8 mouse cellular contexts compared by ENCODE assay signal in genomic region chr4:88738480-88738879, GRCm38 (mm10). TPM values are rescaled to one million over a fixed set of nuclear protein-coding genes. Genes with fewer than 3 reads are reported as not detected.
DNase-seq lines count a peak whose midpoint lies in the region; ATAC-seq and TF ChIP-seq lines count a peak whose summit lies in the region.

No protein-coding gene starts in this region.

- peak; percentile 65 for DNase-seq in gastrocnemius, adult 18-20 months (ENCODE audit: low spot score)
- no peak for DNase-seq in gastrocnemius, postnatal 25 days
- peak; percentile 80 for DNase-seq in CD4-positive helper T cell, adult 2 months (ENCODE audit: low read depth, low spot score)
- peak; percentile 43 to 52 for DNase-seq in adrenal gland, postnatal 4 days (ENCODE audit: low spot score in 2 of 2)
- peak; percentile 84 for DNase-seq in lung, postnatal 36 days
- DNase-seq in spleen, adult 2 months (ENCODE audit: low read depth in 1 of 2, low spot score in 2 of 2) = peak; percentile 40 to 62

- whole genome bisulfite sequencing in forebrain, embryonic 12.5 days = 0% methylated on average over 2 of the region's 2 CpGs
- WGBS in kidney, embryonic 14.5 days = 0% methylated on average over 2 of the region's 2 CpGs
- WGBS in spleen, adult 2 months = 1% methylated on average over 2 of the region's 2 CpGs

- 0 out of 2 replicates have a peak, but pooled peaks have one; percentile 17 for ATAC-seq in forebrain, embryonic 12.5 days (ENCODE audit: low FRiP score)
- 0 out of 2 replicates have a peak, but pooled peaks have one; percentile 43 for ATAC-seq in kidney, embryonic 14.5 days (ENCODE audit: low FRiP score, low TSS enrichment)

- TF ChIP-seq POLR2A in spleen, adult 2 months (IDR thresholded peaks at IDR 0.05; ENCODE audit: low read depth, low read length) = no peak

- H3K4me3 ChIP-seq in forebrain, embryonic 12.5 days (replicated peaks) = no peak overlapping the region
- no peak overlapping the region for H3K4me3 ChIP-seq in kidney, embryonic 14.5 days (ENCODE audit: low read length)
- no peak overlapping the region for H3K4me3 ChIP-seq in spleen, adult 2 months (ENCODE audit: extremely low read depth, insufficient read depth, insufficient read length)

- H3K9ac ChIP-seq in forebrain, embryonic 12.5 days = no peak overlapping the region
- H3K9ac ChIP-seq in kidney, embryonic 14.5 days (ENCODE audit: low read depth, low read length) = no peak overlapping the region

- no peaks in the 10 kb centered on the region for H3K27me3 ChIP-seq in forebrain, embryonic 12.5 days
- no peaks in the 10 kb centered on the region for H3K27me3 ChIP-seq in kidney, embryonic 14.5 days (ENCODE audit: control insufficient read depth, insufficient read depth, low read length)
- no peaks in the 10 kb centered on the region for H3K27me3 ChIP-seq in spleen, adult 2 months (ENCODE audit: control insufficient read depth, insufficient read depth, low read length)

- no peak overlapping the region for H3K4me2 ChIP-seq in forebrain, embryonic 12.5 days
- H3K4me2 ChIP-seq in kidney, embryonic 14.5 days (replicated peaks; ENCODE audit: low read depth, low read length) = no peak overlapping the region

- H3K36me3 ChIP-seq in forebrain, embryonic 12.5 days (replicated peaks) = no peaks in the 10 kb centered on the region
- no peaks in the 10 kb centered on the region for H3K36me3 ChIP-seq in kidney, embryonic 14.5 days (ENCODE audit: control insufficient read depth, insufficient read depth, low read length)
- no peaks in the 10 kb centered on the region for H3K36me3 ChIP-seq in spleen, adult 2 months (ENCODE audit: control insufficient read depth, insufficient read depth, low read length)

- peak; percentile 81; the same call in 1 of the 2 replicates for TF ChIP-seq CTCF in spleen, adult 2 months (IDR thresholded peaks at IDR 0.05; ENCODE audit: extremely low read depth, insufficient read depth, insufficient read length, insufficient replicate concordance)

- H3K9me3 ChIP-seq in forebrain, embryonic 12.5 days = no peaks in the 10 kb centered on the region
- H3K9me3 ChIP-seq in kidney, embryonic 14.5 days (ENCODE audit: control insufficient read depth, low read length) = no peaks in the 10 kb centered on the region

- H3K4me1 ChIP-seq in forebrain, embryonic 12.5 days = no peaks in the 10 kb centered on the region
- H3K4me1 ChIP-seq in kidney, embryonic 14.5 days (ENCODE audit: control insufficient read depth, insufficient read depth, low read length) = no peaks in the 10 kb centered on the region
- H3K4me1 ChIP-seq in spleen, adult 2 months (ENCODE audit: control insufficient read depth, insufficient read depth, insufficient read length) = no peaks in the 10 kb centered on the region; the same call in 1 of the 2 replicates

- no peak overlapping the region for H3K27ac ChIP-seq in forebrain, embryonic 12.5 days
- no peak overlapping the region for H3K27ac ChIP-seq in kidney, embryonic 14.5 days (ENCODE audit: low read depth, low read length)
- no peak overlapping the region for H3K27ac ChIP-seq in spleen, adult 2 months (ENCODE audit: insufficient read depth, low read length)

RNA-seq across cellular contexts. Expression of gene Gm13271, which starts 16.2 kb away (rescaled TPM):
- total RNA-seq in gastrocnemius, adult 18-20 months (2021) = not detected
- total RNA-seq in gastrocnemius, postnatal 25 days (2021) = not detected
- total RNA-seq in adrenal gland, postnatal 4 days (2021) = not detected
- not detected in 2 replicates for polyA plus RNA-seq in forebrain, embryonic 12.5 days (2016; fragmentation: Nextera tagmentation; extraction: Ambion mirVana)
- polyA plus RNA-seq in kidney, embryonic 14.5 days (2014; fragmentation: Nextera tagmentation; extraction: Ambion mirVana) = not detected in 2 replicates
- polyA plus RNA-seq in spleen, adult 2 months (2012; rRNA removed) = not detected in 2 replicates

RNA-seq across cellular contexts. Expression of gene Klhl9, which starts 16.2 kb away (rescaled TPM):
- total RNA-seq in gastrocnemius, adult 18-20 months (2021) = 10 to 100 TPM; 50.5 to 62.5 TPM
- 10 to 100 TPM; 45.1 to 47.2 TPM for total RNA-seq in gastrocnemius, postnatal 25 days (2021)
- 10 to 100 TPM; 85.2 to 88.5 TPM for total RNA-seq in adrenal gland, postnatal 4 days (2021)
- 142 and 149 TPM in 2 replicates for polyA plus RNA-seq in forebrain, embryonic 12.5 days (2016; fragmentation: Nextera tagmentation; extraction: Ambion mirVana)
- polyA plus RNA-seq in kidney, embryonic 14.5 days (2014; fragmentation: Nextera tagmentation; extraction: Ambion mirVana) = 86.2 and 120 TPM in 2 replicates
- polyA plus RNA-seq in spleen, adult 2 months (2012; rRNA removed) = 8.4 and 11.4 TPM in 2 replicates

RNA-seq across cellular contexts. Expression of gene Gm26566, which starts 16.9 kb away (rescaled TPM):
- under 1 TPM in 1 of 2 experiments, not detected in 1; 0.21 TPM for total RNA-seq in gastrocnemius, adult 18-20 months (2021)
- total RNA-seq in gastrocnemius, postnatal 25 days (2021) = under 1 TPM; 0.26 to 0.43 TPM
- under 1 TPM; 0.31 to 0.48 TPM for total RNA-seq in adrenal gland, postnatal 4 days (2021)
- 1.6 and 2.4 TPM in 2 replicates for polyA plus RNA-seq in forebrain, embryonic 12.5 days (2016; fragmentation: Nextera tagmentation; extraction: Ambion mirVana)
- 0.31 and 0.81 TPM in 2 replicates for polyA plus RNA-seq in kidney, embryonic 14.5 days (2014; fragmentation: Nextera tagmentation; extraction: Ambion mirVana)
- polyA plus RNA-seq in spleen, adult 2 months (2012; rRNA removed) = 0.18 and 0.45 TPM in 2 replicates

RNA-seq across cellular contexts. Expression of gene Gm13283, which starts 21.4 kb away (rescaled TPM):
- not detected for total RNA-seq in gastrocnemius, adult 18-20 months (2021)
- not detected for total RNA-seq in gastrocnemius, postnatal 25 days (2021)
- total RNA-seq in adrenal gland, postnatal 4 days (2021) = not detected
- polyA plus RNA-seq in forebrain, embryonic 12.5 days (2016; fragmentation: Nextera tagmentation; extraction: Ambion mirVana) = 0.15 and 0.18 TPM in 2 replicates
- 0.30 and 0.47 TPM in 2 replicates for polyA plus RNA-seq in kidney, embryonic 14.5 days (2014; fragmentation: Nextera tagmentation; extraction: Ambion mirVana)
- 0.07 TPM in 1 of 2 replicates, not detected in the other for polyA plus RNA-seq in spleen, adult 2 months (2012; rRNA removed)

RNA-seq across cellular contexts. Expression of gene Gm13290, which starts 35.2 kb away (rescaled TPM):
- total RNA-seq in gastrocnemius, adult 18-20 months (2021) = not detected
- not detected for total RNA-seq in gastrocnemius, postnatal 25 days (2021)
- not detected for total RNA-seq in adrenal gland, postnatal 4 days (2021)
- 0.55 TPM in 1 of 2 replicates, not detected in the other for polyA plus RNA-seq in forebrain, embryonic 12.5 days (2016; fragmentation: Nextera tagmentation; extraction: Ambion mirVana)
- 0.51 and 0.92 TPM in 2 replicates for polyA plus RNA-seq in kidney, embryonic 14.5 days (2014; fragmentation: Nextera tagmentation; extraction: Ambion mirVana)
- polyA plus RNA-seq in spleen, adult 2 months (2012; rRNA removed) = not detected in 2 replicates
